Mouse (Mus musculus): Measurements from ENCODE around the gene Ewsr1. TPM values are rescaled to one million over a fixed set of nuclear protein-coding genes. Genes with fewer than 3 reads are reported as not detected.

Ewsr1 gene
- polyA plus RNA-seq (2016; fragmentation: Nextera tagmentation; extraction: Ambion mirVana) = 569 and 680 TPM in 2 replicates

DNA sequence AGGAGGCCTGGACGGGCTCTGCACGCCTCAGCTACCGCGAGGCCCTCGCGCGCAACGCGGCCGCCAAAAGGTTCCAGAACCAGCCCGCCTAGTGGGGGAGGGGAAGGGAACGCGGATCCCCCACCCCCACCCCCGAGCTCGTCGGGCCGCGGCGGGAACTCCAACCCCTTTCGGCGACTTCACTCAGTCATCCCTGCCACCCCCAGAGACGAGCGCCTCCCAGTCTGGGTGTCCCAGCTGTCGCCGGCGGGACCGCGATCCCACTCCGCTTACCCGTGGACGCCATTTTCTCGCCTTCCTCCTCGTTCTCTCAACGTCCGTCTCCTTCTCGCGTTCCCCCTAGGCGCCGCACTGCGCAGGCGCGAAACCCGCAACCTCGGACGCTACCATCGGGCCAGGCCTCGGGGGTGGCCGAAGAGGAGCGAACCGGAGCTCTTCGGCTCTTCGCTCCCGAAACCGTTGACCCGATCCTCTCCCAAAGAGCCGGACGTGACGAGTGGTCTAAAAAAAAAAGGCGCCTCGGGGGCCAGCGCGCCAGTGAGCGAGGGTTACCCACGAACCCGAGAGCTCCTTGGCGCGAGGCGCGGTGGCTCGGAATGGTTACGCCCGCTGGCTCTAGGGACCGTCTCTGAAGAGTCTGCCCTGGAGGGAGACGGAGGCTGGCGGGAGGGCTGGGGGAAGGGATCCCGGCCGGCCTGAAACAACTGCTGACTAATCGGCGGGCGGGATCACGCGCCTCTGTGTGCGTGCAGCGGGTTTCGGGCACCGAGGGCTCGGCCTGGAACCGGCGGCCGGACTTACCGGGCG lies at the start of gene Ewsr1, which contains the start of gene Rhbdd3:
Gene Ewsr1 (minus strand): TSS at position 531 of the 807 bp plus-strand sequence.
Gene Rhbdd3 (plus strand): TSS at position 191 of the 807 bp plus-strand sequence.
- peak; percentile 98 for DNase-seq (ENCODE audit: low spot score)
- Histone ChIP-seq H3K9me3 (no peaks in the 10 kb centered on the region), H3K27ac (peak within 1 kb of the TSS; percentile 100), H3K27me3 (ENCODE audit: insufficient read depth, poor library complexity, severe bottlenecking) (no peaks in the 10 kb centered on the region), H3K36me3 (peaks cover 22% of the 10 kb centered on the region), H3K4me3 (peak within 1 kb of the TSS; percentile 99), H3K4me1 (peaks cover 23% of the 10 kb centered on the region)
- WGBS = under 1% methylated on average over 92 of the region's 92 CpGs

DNA sequence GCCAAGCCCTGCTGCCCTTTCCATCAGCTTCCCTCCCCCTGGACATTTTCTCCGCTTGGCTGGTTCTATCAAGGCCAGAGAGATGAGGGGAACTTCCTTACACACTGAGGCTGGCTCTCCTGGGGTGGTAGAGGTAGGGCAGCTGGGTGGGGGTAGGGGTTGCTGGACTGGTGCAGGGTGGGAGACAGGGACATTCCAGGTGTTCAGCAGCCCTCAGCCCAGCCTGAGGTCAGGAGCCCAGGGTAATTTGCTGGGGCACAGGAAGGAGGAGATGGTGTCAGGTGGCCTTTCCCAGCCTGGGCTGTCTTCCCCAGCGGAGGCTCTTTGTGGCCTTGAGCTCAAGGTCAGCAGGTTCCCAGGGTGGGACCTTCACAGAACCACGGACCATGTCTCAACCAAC lies 46.5 kb upstream of the Ewsr1 start:
- H3K9me3 ChIP-seq = no peaks in the 10 kb centered on the region
- H3K4me1 ChIP-seq = peaks cover 48% of the 10 kb centered on the region
- no peaks in the 10 kb centered on the region for H3K36me3 ChIP-seq
- WGBS = 64% methylated on average over 3 of the region's 3 CpGs
- H3K27ac ChIP-seq = no peak overlapping the region
- no peak for DNase-seq (ENCODE audit: low spot score)
- H3K4me3 ChIP-seq = no peak overlapping the region
- peaks cover 17% of the 10 kb centered on the region for H3K27me3 ChIP-seq (ENCODE audit: insufficient read depth, poor library complexity, severe bottlenecking)

GRCm38 (mm10) chr11:5141965-5142364 lies 42.9 kb upstream of the Ewsr1 start:
- no peak for DNase-seq (ENCODE audit: low spot score)
- Histone ChIP-seq H3K27ac (no peak overlapping the region), H3K4me1 (peaks cover 35% of the 10 kb centered on the region), H3K27me3 (ENCODE audit: insufficient read depth, poor library complexity, severe bottlenecking) (0 out of 2 replicates have a peak, but pooled peaks cover 7% of the 10 kb centered on the region), H3K9me3 (no peaks in the 10 kb centered on the region), H3K4me3 (no peak overlapping the region), H3K36me3 (no peaks in the 10 kb centered on the region)
- 89% methylated on average over 2 of the region's 2 CpGs for WGBS

- Histone ChIP-seq H3K27me3 (ENCODE audit: insufficient read depth, poor library complexity, severe bottlenecking) (0 out of 2 replicates have a peak, but pooled peaks cover 7% of the 10 kb centered on the region), H3K4me1 (peaks cover 35% of the 10 kb centered on the region), H3K27ac (peak overlapping the region; percentile 31; the same call in 1 of the 2 replicates), H3K36me3 (no peaks in the 10 kb centered on the region), H3K4me3 (no peak overlapping the region), H3K9me3 (no peaks in the 10 kb centered on the region)
- WGBS = 64% methylated on average over 5 of the region's 5 CpGs
- DNase-seq (ENCODE audit: low spot score) = no peak
These were observed 42.2 kb upstream of the Ewsr1 start for GRCm38 (mm10) chr11:5141252-5141651.

DNA sequence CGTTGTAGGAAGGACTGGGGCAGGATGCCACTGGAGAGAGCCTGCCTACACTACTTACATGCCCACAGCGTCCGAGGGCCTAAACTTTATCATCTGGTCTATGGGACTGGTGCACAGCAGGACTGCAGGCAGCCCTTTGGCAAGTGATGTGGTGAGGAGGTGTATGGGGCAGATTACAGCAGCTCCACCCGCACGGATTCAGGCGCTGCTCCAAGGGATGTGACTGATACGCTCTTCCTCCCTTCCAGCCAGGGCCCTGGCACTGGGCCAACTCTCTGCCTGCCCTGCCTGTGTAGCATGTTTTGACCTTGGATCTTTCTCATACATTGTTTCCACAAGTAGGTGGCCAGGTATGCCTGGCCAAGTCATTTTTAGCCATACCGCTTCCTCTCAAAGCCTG lies 41.6 kb upstream of the Ewsr1 start:
- 35% methylated on average over 8 of the region's 8 CpGs for WGBS
- Histone ChIP-seq H3K36me3 (no peaks in the 10 kb centered on the region), H3K9me3 (no peaks in the 10 kb centered on the region), H3K27me3 (ENCODE audit: insufficient read depth, poor library complexity, severe bottlenecking) (0 out of 2 replicates have a peak, but pooled peaks cover 7% of the 10 kb centered on the region), H3K4me3 (peak overlapping the region; percentile 2; the same call in 1 of the 2 replicates), H3K27ac (peak overlapping the region; percentile 31; the same call in 1 of the 2 replicates), H3K4me1 (peaks cover 36% of the 10 kb centered on the region)
- DNase-seq (ENCODE audit: low spot score) = no peak

DNA sequence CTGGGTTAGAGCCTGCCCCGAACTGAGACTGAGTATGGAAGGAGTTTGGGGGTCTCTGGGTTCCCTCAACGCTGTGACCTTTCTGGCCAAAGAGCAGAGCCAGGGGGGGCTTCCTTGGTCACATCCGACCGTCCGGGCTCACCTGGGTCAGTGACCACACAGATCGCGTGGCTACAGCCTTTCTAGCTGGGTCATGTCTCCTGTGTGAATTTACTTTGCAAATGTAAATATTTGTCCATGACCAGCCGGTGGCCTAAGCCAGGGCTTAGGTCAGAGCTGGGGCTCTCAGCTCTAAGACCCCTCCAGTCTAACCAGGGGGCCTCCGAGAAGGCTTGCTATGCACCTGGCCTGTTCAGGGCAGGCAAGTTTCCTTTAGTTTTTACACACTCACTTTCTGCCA lies 40.3 kb upstream of the Ewsr1 start:
- H3K27ac ChIP-seq = peak overlapping the region; percentile 19; the same call in 1 of the 2 replicates
- no peaks in the 10 kb centered on the region for H3K9me3 ChIP-seq
- no peak for DNase-seq (ENCODE audit: low spot score)
- WGBS = 85% methylated on average over 9 of the region's 9 CpGs
- H3K36me3 ChIP-seq = no peaks in the 10 kb centered on the region
- H3K4me1 ChIP-seq = peaks cover 33% of the 10 kb centered on the region
- peaks cover 14% of the 10 kb centered on the region for H3K27me3 ChIP-seq (ENCODE audit: insufficient read depth, poor library complexity, severe bottlenecking)
- H3K4me3 ChIP-seq = no peak overlapping the region

DNA sequence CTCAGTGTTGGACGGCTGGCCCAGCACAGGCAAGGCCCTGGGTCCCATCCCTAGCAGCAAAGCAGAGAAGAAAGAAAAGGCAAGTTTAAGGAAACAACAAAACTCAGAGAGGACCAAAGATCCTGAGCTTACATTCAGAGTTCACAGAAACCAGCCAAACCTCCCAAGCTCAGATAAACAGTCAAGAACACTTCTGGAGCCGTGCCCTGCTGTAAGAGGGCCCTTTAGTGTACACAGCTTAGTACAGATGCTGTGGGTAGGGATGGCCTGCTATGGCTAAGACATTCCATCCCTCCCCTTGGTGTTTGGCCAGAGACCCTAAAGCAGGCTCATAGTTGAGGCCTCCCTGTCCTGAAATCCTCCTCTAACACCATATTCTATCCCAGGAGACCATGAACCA lies 39.6 kb upstream of the Ewsr1 start:
- DNase-seq (ENCODE audit: low spot score) = no peak
- Histone ChIP-seq H3K27ac (no peak overlapping the region), H3K4me3 (no peak overlapping the region), H3K27me3 (ENCODE audit: insufficient read depth, poor library complexity, severe bottlenecking) (peaks cover 19% of the 10 kb centered on the region), H3K36me3 (no peaks in the 10 kb centered on the region), H3K4me1 (peaks cover 33% of the 10 kb centered on the region), H3K9me3 (no peaks in the 10 kb centered on the region)
- 67% methylated on average over 2 of the region's 2 CpGs for WGBS

- DNase-seq (ENCODE audit: low spot score) = no peak
- WGBS = 64% methylated on average over 11 of the region's 11 CpGs
- H3K27me3 ChIP-seq (ENCODE audit: insufficient read depth, poor library complexity, severe bottlenecking) = peaks cover 13% of the 10 kb centered on the region
- peaks cover 18% of the 10 kb centered on the region for H3K4me1 ChIP-seq
- H3K4me3 ChIP-seq = no peak overlapping the region
- H3K27ac ChIP-seq = 0 out of 2 replicates have a peak overlapping the region, but pooled peaks have one; percentile 18
- no peaks in the 10 kb centered on the region for H3K36me3 ChIP-seq
- no peaks in the 10 kb centered on the region for H3K9me3 ChIP-seq
These were observed 36.8 kb upstream of the Ewsr1 start for GRCm38 (mm10) chr11:5135914-5136313.

- no peak overlapping the region for H3K27ac ChIP-seq
- no peaks in the 10 kb centered on the region for H3K36me3 ChIP-seq
- no peak for DNase-seq (ENCODE audit: low spot score)
- no peaks in the 10 kb centered on the region for H3K9me3 ChIP-seq
- WGBS = 78% methylated on average over 4 of the region's 4 CpGs
- H3K4me3 ChIP-seq = no peak overlapping the region
- peaks cover 19% of the 10 kb centered on the region for H3K27me3 ChIP-seq (ENCODE audit: insufficient read depth, poor library complexity, severe bottlenecking)
- H3K4me1 ChIP-seq = peaks cover 22% of the 10 kb centered on the region
These were observed 33.7 kb upstream of the Ewsr1 start for GRCm38 (mm10) chr11:5132751-5133150.

GRCm38 (mm10) chr11:5130111-5130665 lies 31.1 kb upstream of the Ewsr1 start:
- H3K4me1 ChIP-seq = peaks cover 16% of the 10 kb centered on the region
- no peaks in the 10 kb centered on the region for H3K9me3 ChIP-seq
- no peak overlapping the region for H3K27ac ChIP-seq
- 60% methylated on average over 4 of the region's 4 CpGs for WGBS
- DNase-seq (ENCODE audit: low spot score) = no peak
- no peaks in the 10 kb centered on the region for H3K36me3 ChIP-seq
- H3K4me3 ChIP-seq = no peak overlapping the region
- H3K27me3 ChIP-seq (ENCODE audit: insufficient read depth, poor library complexity, severe bottlenecking) = peaks cover 19% of the 10 kb centered on the region

GRCm38 (mm10) chr11:5129035-5129480 lies 30.0 kb upstream of the Ewsr1 start:
- Histone ChIP-seq H3K27ac (no peak overlapping the region; the same call in 1 of the 2 replicates), H3K9me3 (no peaks in the 10 kb centered on the region), H3K4me3 (no peak overlapping the region), H3K27me3 (ENCODE audit: insufficient read depth, poor library complexity, severe bottlenecking) (peaks cover 8% of the 10 kb centered on the region; the same call in 1 of the 2 replicates), H3K36me3 (no peaks in the 10 kb centered on the region), H3K4me1 (peaks cover 16% of the 10 kb centered on the region)
- WGBS = 67% methylated on average over 5 of the region's 5 CpGs
- no peak for DNase-seq (ENCODE audit: low spot score)

DNA sequence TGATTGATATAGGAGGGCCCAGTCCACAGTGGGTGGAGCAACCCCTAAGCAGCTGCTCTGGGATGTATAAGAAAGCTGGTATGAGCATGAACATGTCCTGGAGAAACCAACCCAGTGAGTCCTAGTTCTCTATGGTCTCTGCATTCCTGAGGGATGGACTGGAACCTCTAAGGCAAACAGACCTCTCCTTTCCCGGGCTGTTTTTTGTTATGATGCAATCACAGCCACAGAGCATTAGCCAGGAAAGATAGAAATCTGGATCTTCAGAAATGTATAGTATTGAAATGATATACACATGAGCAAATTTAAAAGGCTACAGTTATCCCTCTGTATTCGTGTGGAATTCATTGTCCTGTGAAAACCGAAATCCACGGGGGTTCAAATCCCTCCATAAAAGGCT lies 26.6 kb upstream of the Ewsr1 start:
- Histone ChIP-seq H3K27ac (no peak overlapping the region), H3K4me1 (peaks cover 16% of the 10 kb centered on the region), H3K27me3 (ENCODE audit: insufficient read depth, poor library complexity, severe bottlenecking) (peaks cover 5% of the 10 kb centered on the region; the same call in 1 of the 2 replicates), H3K9me3 (no peaks in the 10 kb centered on the region), H3K36me3 (no peaks in the 10 kb centered on the region), H3K4me3 (no peak overlapping the region)
- DNase-seq (ENCODE audit: low spot score) = no peak
- 77% methylated on average over 4 of the region's 4 CpGs for WGBS
